Comparison of ENCODE assay signal across 7 mouse cellular contexts in genomic region chr2:49505151-49505550, GRCm38 (mm10). TPM values are rescaled to one million over a fixed set of nuclear protein-coding genes. Genes with fewer than 3 reads are reported as not detected.
DNase-seq lines count a peak whose midpoint lies in the region; ATAC-seq and TF ChIP-seq lines count a peak whose summit lies in the region.
"Not testable (repeated sequence)": the region's sequence is repeated elsewhere in the genome, so short reads cannot be mapped to it uniquely, and the experiment has no call there.

No protein-coding gene starts in this region.

- peak; percentile 28 for DNase-seq in brain, embryonic 14.5 days (ENCODE audit: low read depth)
- DNase-seq in cerebellum, postnatal 14 days = peak; percentile 36 to 38
- peak; percentile 25 for DNase-seq in gastrocnemius, adult 2 months
- DNase-seq in hindbrain, postnatal 0 days (ENCODE audit: low spot score) = peak; percentile 15
- peak; percentile 7 to 12 for DNase-seq in kidney, postnatal 4 days
- peak; percentile 17 for DNase-seq in midbrain, embryonic 14.5 days
- peak; percentile 33 for DNase-seq in right cerebral cortex, postnatal 4 days

- not testable (repeated sequence) for H3K36me3 ChIP-seq in hindbrain, postnatal 0 days (ENCODE audit: insufficient read depth, low read length); midbrain, embryonic 14.5 days (ENCODE audit: control insufficient read depth, insufficient read depth, low read length)

- not testable (repeated sequence) for H3K27ac ChIP-seq in gastrocnemius, adult 2 months; hindbrain, postnatal 0 days; midbrain, embryonic 14.5 days (replicated peaks; ENCODE audit: low read depth, low read length)

- ATAC-seq in hindbrain, postnatal 0 days; midbrain, embryonic 14.5 days (ENCODE audit: low FRiP score, low TSS enrichment): not testable (repeated sequence)

- not testable (repeated sequence) for TF ChIP-seq CTCF in brain, embryonic 14.5 days (IDR thresholded peaks at IDR 0.05; ENCODE audit: borderline replicate concordance, extremely low read depth, insufficient read depth, insufficient read length); gastrocnemius, adult 2 months (IDR thresholded peaks at IDR 0.05); hindbrain, postnatal 0 days (IDR thresholded peaks at IDR 0.05; ENCODE audit: low read depth)

- not testable (repeated sequence) for H3K27me3 ChIP-seq in hindbrain, postnatal 0 days (ENCODE audit: insufficient read depth, low read length); midbrain, embryonic 14.5 days (ENCODE audit: control insufficient read depth, insufficient read depth, low read length)

- not testable (repeated sequence) for H3K4me3 ChIP-seq in gastrocnemius, adult 2 months; hindbrain, postnatal 0 days (ENCODE audit: low read length); midbrain, embryonic 14.5 days (replicated peaks; ENCODE audit: low read depth, low read length)

- not testable (repeated sequence) for H3K9me3 ChIP-seq in hindbrain, postnatal 0 days (ENCODE audit: low read length); midbrain, embryonic 14.5 days (ENCODE audit: control insufficient read depth, low read length)

- not testable (repeated sequence) for TF ChIP-seq POLR2A in brain, embryonic 14.5 days (IDR thresholded peaks at IDR 0.05; ENCODE audit: borderline replicate concordance, extremely low read depth, insufficient read depth, insufficient read length, poor library complexity, severe bottlenecking)

- H3K4me2 ChIP-seq in hindbrain, postnatal 0 days (ENCODE audit: low read depth, low read length); midbrain, embryonic 14.5 days (ENCODE audit: low read length): not testable (repeated sequence)

- H3K4me1 ChIP-seq in hindbrain, postnatal 0 days (ENCODE audit: insufficient read depth, low read length); midbrain, embryonic 14.5 days (ENCODE audit: control insufficient read depth, insufficient read depth, low read length): not testable (repeated sequence)

- not testable (repeated sequence) for H3K9ac ChIP-seq in hindbrain, postnatal 0 days (replicated peaks; ENCODE audit: low read length); midbrain, embryonic 14.5 days (replicated peaks; ENCODE audit: low read length)

- 96% methylated on average over 1 of the region's 1 CpGs for WGBS in hindbrain, postnatal 0 days
- WGBS in midbrain, embryonic 14.5 days = 88% methylated on average over 1 of the region's 1 CpGs

- intact Hi-C loops in gastrocnemius, adult 2 months (cut with DNase I) = loop anchor here (2.0 kb wide), 1 partner anchor 14 kb away; no protein-coding TSS in a partner anchor

RNA-seq across cellular contexts. Expression of gene Epc2, which starts 53.9 kb away (rescaled TPM):
- polyA plus RNA-seq in brain, embryonic 14.5 days (2012; rRNA removed) = 30.2 and 40.0 TPM in 2 replicates
- 10 to 100 TPM; 14.1 to 17.1 TPM for total RNA-seq in gastrocnemius, adult 2 months (2021)
- 28.6 and 30.7 TPM in 2 replicates for total RNA-seq in hindbrain, postnatal 0 days (2014; rRNA removed)
- 7.4 and 7.8 TPM in 2 replicates for polyA plus RNA-seq in hindbrain, postnatal 0 days (2015; fragmentation: Nextera tagmentation; extraction: Ambion mirVana)
- polyA plus RNA-seq in midbrain, embryonic 14.5 days (2014; fragmentation: Nextera tagmentation; extraction: Ambion mirVana) = 18.4 and 25.2 TPM in 2 replicates
